Mouse (Mus musculus) c-Kit-negative CD71-positive TER-119-positive erythroid progenitor cells, embryonic 14.5 days (primary cell): Measurements from ENCODE around the gene Tinag.
"Not testable (repeated sequence)": the region's sequence is repeated elsewhere in the genome, so short reads cannot be mapped to it uniquely, and the experiment has no call there.

Experiments
- DNase-seq: peaks from one replicate; pipeline ENCODE4 v3.0.0-alpha.2; 2013; ENCODE audit warnings: low read depth, low spot score

Tinag gene

DNA sequence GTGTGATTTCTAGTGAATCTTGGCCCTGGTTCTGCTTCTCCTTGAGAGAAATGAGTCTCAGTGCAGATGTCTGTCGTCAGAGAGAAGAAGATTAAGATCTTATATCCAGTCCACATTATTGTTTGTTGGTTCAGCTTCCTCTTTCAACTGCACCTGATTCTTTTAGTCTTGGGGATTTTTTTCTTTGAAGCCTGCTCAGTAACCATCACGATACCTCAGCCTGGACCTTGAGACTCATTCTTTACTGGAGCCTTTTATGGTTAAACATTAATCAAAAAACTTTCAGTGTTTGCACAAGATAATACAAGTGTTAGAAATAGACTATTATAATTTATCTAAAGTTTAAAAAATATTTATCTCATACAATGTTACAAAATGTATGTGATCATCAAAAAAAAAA lies at the start of gene Tinag:
TSS of gene Tinag (minus strand) at position 210 of the 400 bp plus-strand sequence.
- DNase-seq = no peak

DNA sequence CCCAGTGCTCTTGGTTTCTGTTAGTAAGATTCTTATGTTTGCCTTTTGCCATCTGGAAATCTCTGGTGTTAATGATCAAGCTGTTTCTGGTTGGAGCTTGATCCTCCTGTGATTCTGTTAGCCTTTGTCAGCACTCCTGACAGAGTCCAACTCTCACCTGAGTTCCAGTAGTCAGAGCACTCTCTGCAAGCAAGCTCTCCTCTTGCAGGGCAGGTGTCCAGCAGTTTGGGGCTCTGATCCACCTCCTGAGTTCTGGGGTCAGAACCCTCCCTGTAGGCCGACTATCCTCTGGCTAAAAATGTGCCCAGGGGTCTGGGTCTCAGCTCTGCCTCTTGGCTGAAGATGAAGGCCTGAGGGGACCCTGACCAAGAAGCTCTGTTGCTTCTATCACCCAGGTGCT lies 37.6 kb upstream of the Tinag start:
- DNase-seq = not testable (repeated sequence)

DNA sequence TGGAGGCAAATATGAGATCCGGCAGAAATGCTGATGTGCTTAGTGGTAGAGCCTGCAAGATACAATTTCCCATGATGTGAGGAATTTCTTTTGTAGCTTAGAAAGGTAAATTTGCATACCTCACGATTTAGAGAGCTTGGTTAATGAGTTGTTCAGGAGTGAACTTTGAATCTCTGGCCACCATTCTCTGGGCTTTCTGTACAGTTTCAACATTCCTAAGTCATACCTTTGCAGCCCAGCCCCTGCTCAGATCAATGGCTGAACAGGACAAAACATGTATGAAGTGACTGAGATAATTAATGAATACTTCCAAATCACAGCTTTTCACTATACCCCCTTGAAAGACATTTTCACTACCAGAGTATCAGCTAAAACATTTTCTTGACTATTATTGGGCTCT lies 26.1 kb upstream of the Tinag start:
- DNase-seq = no peak

DNA sequence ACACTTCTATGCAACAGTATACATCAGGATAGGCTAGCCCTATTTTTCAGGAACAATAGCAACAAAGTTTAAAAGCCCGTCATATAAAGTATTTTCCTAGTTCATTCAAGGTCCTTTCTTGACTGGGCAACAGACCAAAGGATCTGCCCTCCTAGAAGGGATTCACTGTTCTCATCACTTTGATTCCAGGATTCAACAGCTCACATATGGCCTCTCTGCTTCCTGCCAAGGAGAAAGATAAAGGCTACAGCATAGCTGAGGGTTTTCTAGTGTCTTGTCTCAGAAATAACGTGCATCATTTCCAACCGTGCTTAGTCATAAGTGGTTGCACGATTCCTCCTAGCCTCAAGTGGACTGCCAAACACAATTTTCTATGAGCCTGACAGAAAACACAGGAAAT lies 11.0 kb upstream of the Tinag start:
- DNase-seq = no peak

DNA sequence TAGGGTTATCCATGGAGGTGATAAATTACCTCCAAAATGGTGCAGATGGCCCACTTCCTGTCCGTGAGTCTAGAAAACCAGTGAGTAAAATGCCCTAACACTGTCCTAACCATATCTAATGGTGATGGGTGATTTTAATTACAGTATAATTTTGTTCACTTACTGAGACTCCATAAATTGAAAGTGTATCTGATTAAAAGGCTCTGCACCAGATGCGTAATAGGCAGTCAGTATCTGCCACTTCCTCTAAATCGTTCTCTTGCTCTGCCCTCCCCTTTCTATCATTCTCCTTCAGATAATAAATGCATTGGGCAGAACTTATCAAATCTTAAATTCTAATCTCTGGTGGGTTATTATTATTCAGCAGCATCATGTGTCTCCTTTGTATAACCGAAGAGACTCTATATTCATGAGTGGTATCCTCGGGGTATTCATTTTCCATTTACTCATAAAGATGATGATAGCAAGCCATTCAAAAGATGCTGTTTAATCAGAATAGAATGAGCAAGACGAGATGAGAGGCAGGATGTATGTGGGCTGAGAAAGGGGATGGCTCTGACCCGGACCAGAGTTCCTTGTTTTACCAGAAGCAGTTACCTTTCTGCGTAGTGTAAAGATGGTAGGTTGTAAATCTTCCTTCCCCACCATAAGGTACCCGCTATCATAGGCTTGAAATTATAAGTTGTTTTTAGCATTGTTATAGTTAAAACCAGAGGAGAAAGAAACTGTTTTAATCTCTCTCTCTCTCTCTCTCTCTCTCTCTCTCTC lies 9.0 kb upstream of the Tinag start:
- DNase-seq = no peak

DNA sequence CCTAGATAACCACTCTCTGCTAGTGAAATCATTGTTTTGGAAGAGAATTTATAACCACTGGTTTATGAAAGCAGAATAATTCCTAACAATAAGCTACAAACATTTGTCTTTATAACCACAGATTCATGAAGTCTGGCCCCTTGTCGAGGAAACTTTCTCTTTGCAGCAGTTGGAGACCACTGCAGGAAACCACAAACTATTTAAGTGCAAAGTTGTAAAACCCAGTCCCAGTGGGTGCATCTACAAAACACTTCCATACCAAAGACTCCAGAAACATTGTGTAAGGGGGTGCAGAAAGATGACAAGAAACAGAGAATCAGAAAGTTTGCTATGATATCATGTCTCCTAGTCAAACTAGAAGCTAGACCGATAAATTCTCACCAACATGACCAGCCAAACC lies 5.8 kb upstream of the Tinag start:
- no peak for DNase-seq

DNA sequence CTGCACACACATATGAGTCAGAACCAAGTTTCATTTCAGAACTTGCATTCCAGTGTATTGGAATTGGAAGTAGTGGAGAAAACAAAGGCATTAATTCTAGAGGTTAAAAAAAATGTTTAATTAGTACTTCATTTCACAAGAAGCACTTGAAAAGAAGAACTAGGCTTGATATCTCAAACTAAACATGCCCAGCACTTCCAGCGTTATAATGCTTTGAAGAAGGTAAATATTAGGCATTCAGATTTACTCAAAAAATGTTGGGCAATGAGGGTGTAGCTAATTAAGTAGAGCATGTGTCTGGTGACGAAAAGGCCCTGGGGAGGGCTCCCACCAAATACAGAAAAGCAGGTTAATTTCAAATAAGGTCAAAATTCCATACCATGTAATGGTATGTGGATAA lies 4.1 kb upstream of the Tinag start:
- no peak for DNase-seq

DNA sequence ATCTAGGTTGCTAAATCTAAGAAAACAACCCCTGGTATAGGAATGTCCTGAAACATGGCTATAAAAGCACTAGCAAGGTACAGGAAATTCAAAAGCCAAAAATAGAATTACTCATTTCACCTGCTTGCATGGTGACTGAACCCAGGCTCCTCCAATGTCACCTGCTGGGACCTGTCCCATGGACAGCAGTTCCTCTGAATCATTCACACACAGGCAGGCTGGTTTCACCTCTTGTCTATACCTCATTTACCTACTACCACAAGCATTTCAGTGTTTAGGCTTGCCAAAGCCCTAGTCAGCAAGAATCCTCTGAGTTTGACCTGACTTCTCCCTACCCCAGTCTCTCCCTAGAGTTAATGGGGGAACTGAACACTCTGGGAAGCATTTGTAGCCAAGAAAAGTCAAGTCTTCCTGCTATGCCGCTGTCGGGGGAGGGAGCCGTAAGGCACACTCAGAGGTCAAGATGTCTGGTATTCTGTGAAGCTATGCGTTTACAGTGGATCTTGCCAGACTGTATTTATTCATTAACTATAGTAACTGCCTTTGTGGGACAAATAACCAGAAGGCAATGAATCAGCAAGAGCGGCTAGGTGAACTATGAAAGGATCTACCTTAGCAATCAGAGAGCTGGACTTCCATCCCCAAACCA lies 597 bp upstream of the Tinag start:
- no peak for DNase-seq

DNA sequence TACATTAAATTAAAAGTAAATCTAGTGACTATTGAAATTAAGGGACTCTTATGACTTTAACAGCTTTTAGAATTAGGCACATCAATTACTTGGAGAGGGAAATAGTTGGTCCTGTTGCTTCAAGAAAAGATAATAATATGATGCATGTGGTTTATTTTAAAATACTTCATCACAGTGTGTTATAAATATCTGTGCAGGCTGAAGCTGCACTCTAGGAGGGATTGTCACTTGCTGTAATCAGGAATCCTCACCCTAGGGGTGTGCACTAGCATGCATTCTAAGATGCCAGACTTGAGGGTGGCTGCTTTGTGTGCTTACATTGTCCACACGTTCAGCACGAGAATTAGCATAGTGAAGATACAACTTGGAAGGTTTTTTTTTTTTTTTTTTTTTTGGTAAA lies 10.2 kb downstream of the Tinag start:
- DNase-seq = no peak

DNA sequence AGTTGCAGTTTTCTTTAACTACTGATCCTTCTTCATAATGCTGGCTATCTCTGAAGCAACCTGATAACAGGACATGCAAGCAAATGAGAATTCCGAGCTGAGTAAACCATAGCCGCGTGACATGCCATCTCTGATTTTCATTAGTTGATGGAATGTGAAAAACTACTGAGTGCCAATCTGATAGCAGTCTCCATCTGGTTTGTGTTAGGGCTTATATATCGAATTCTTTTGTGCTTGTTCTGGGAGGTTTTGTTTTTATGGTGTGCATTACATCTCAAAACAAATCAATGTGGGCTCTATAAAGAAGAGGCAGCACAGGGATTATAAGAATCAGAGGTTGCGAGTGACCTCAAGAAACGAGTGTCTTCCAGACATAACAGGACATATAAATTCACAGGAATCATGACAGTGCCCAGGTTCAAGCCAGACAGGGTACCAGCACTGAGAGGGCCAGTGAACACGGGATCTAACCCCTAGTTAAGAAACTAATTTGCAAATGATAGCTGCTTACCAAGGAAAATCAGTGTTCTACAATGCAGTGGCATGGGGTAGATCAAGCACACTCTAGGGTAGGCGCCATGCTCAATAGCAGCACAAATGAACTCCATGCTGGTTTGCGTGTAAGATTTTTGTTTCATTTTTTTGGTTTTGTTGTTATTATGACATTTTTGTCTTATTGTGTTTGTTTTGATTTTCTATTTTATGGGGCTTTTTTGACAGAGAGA lies 13.0 kb downstream of the Tinag start:
- no peak for DNase-seq

DNA sequence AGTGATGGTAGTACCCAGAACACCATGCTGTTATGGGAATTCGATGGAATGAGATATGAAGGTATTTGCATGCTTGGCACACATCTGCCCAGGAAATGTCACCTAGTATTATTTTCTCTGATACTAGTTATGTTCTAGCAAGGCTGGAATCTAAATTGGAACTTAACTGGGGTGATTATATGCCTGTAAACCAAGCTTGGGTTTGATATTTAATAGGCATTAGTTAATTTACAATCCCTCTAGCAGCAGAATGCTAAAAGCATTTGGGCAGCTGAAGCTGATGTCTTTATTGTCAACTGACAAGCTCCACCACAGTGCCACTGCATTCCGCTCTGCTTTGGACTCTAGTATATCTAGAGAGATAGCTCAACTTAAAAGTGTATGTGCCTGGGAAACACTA lies 20.3 kb downstream of the Tinag start:
- no peak for DNase-seq

DNA sequence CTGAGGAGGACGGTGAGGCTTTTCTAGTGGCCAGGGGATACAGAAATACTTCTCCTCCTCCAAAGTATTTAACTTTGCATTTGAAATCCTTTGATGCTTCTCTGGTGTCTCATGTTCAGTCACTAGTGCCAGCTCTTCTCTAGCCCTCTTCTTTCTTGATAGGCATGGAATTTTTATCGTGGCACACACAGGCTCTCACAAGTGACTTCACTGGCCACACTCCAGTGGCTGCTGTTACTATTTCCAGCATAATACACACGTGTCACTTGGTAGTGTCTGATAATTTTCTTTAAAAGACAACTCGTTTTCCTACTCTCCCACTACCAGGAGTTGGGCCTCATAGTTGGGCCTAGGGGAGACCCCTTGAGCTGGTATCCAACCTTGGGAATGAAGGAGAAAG lies 26.7 kb downstream of the Tinag start:
- no peak for DNase-seq

DNA sequence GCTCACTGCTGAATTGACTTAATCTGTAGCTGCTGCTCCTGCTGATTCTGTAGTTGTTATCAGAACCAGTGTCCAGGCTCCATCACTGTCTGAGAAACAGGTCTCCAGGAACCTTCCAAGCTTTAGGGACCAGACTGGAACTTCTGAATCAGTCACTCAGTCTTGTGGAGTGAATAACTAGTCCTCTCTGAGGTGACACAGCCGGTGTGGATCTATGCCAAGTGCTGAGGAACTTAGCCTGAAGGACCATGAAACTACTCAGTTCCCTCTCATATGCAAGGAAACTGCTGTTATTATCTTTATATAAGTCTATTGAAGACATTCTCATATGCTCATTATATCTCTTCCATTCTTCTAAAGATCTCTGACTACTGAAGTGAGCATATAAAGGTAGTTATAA lies 49.6 kb downstream of the Tinag start:
- no peak for DNase-seq

DNA sequence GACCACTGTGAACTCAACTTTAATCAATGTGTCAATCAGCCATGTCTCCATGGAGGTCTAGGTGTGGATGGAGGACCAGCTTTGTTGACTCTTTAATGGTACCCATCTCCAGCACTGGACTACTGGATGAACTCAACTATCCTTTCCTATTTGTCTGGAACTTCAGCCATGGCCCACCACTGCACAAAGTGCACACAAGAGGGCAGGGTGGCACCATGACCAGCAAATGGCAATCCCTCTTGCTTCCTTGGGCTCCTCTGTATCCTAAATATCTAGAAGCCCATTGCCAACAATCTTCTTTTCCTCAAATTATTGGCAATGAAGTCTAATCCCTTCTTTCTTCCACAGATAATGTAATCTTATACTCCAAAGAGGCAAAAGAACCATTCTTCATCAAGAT lies 55.6 kb downstream of the Tinag start:
- DNase-seq = no peak

DNA sequence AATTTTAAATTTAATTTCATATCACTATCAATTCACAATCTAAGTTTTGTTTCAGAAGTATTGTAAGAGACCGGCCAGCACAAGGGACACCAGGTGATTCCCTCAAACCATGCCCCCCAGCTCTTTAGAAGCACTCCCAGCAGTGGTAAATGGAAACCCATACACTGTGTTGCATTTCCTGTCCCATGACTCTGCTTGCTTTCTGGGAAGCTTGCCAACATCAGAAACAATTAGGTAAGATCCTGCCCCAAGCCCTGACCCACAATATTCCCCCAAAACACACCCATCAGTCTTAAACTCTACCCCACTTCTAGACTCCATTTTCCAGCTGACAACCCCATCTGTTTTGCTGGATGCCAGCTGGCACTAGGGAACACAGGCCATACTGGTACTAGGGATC lies 110.8 kb downstream of the Tinag start:
- DNase-seq = no peak

DNA sequence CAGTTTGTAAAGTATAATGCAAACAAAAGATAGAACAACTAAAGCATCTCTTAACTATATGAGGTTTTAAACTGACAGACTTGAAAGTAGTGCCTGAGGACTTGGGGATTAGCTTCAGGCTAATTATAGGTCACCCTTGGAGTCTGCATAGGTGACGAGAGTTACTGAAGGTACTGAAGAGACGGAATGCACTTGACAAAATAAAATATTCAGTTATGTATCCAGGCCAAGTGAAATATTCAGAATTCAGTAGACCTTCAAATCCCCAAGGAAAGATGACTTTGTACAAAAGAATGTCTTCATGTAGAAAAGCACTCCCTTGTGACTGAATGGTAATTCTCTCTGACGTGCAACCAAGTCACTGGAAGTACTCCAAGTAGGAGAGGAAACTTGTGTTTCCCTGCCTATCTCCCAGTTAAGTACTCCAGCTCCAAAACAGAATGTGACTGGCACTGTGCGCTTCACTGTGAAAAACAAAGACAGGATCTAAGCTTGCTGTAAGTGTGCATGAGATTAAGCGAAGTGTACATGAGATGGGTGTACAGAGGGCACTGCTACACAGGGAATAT lies 130.4 kb downstream of the Tinag start:
- DNase-seq = no peak
